Mouse (Mus musculus) kidney, postnatal 25 days (tissue): Measurements from ENCODE around the gene Cyp2a4.
"Not testable (repeated sequence)": the region's sequence is repeated elsewhere in the genome, so short reads cannot be mapped to it uniquely, and the experiment has no call there.

Experiments
- DNase-seq, 2 experiments: peaks; one replicate each; pipeline ENCODE4 v3.0.0; 2021; ENCODE audit warnings: mixed read lengths in 2 of 2

The Cyp2a4 gene

DNA sequence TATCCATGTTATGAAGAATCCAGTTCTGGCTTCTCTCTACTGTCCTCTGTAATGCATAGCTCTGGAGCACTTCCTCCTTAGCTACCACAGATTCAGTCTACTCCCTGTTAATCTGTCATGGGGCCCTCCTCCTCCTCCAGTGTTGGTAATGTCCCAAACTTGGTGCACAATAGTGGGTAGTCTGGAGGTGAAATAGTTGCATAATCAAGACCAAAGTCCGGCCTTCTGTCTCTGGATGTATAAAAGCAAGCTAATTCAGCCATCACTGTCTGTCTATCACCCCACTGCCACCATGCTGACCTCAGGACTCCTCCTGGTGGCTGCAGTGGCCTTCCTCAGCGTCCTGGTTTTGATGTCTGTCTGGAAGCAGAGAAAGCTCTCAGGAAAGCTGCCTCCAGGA lies at the start of gene Cyp2a4:
Gene Cyp2a4 (plus strand): TSS at position 244 of the 400 bp plus-strand sequence.
- not testable (repeated sequence) for DNase-seq

DNA sequence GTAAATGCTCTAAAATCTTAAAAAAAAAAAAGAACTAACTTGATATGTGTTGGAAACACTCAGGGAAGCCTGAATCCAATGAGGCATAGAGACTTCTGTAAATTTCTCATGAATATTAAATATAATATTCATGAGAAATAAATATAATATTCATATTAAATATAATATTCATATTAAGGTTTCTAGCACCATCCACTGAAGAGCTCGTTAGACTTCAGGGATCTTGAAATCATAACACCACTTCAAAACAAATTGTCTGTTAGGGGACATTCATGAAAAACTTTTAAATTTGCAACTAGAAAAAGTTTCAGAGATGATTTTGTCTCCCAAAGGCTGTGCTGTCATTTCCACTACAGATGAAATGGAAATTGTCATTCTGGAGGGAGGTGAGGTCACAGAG lies 46.9 kb upstream of the Cyp2a4 start, which contains the start of gene Vmn1r184:
Gene Vmn1r184 (plus strand): TSS at position 301 of the 400 bp plus-strand sequence.
- DNase-seq = not testable (repeated sequence)

DNA sequence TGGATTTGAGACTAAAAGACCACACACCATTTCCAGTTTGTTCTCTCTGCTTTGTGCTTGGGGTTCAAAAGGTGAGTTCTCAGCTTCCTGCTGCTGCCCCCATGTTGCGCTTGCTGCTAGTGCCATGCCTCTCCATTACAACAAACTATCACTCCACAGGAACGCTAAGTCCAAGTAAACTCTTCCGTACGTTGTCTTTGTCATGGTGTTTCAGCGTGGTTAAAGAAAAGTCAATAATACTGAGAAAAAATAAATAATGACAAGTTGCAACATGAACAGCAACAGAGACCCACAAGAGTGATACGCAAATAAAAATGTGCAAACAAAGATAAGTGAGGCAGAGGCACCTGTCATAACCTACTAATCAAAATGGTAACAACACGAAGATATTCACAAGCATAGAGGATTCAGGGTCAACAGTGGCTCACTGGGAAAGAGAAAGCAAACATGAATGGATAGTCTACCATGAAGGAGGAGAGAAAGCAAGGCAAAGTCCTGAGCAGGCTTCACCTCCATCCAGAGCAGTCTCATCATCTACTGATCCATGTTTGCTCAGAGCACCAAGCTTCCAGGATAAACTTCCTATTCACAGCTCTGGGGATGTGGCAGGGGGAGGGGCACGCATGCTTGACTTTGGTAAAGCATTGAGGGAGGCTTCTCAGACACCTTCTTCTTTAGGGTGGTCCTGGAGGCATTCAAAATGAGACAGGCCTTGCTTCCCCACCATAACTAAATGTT lies 3.4 kb upstream of the Cyp2a4 start:
- DNase-seq = not testable (repeated sequence)

DNA sequence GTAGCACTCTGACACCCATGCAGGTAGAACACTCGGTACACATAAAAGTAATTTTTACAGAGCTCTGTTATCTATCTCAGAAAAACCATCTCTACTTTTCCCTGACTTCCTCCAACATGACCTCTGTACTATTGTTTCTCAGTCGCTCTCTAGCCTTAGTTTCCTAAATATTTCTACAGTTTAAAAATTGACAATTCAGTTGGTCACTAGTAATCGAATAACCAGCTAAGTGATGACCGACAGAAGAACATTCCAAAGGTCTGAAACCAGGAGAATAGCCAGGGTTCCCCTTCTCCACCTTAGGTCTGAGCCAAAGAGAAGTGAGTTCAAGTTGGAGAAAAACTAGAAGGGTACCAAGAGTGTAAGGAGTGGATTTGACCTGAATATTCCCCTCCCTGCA lies 4.8 kb downstream of the Cyp2a4 start:
- not testable (repeated sequence) for DNase-seq

DNA sequence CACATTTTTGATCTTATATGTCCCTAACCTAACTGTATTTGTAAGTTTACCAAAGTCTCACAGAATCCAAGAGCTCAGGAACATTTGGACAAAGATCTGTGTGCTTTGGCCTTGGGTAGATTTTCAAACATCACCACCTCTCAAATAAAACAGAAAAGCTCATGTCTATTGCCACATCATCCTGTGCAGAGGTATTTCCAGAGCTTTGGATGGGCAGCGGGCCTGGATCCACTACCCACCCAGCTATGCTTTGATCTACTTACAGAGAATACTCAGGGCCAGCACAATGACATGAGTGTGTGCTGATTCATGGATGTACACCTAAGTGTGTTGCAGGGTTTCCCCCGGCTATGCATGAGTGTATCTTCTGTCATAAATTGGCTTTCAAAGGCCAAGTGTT lies 8.2 kb downstream of the Cyp2a4 start:
- not testable (repeated sequence) for DNase-seq

DNA sequence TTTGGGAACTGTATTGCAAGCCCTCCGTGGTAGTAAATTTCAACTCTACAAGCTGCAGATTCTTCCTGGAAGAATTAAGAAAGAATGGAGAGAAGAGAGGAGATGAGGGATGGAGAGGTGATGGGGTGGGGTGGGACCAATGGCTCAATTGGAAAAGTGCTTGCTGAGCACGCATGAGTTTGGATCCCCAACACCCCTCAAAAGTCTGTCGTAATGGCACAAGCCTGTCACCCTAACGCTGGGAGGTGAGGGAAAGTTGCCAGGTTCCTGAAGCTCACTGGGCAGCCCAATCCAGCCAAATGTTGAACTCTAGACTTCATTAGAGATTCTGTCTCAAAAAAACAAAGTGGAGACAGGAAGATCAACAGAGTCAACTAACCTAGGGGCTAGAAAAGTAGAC lies 8.8 kb downstream of the Cyp2a4 start:
- DNase-seq = not testable (repeated sequence)

DNA sequence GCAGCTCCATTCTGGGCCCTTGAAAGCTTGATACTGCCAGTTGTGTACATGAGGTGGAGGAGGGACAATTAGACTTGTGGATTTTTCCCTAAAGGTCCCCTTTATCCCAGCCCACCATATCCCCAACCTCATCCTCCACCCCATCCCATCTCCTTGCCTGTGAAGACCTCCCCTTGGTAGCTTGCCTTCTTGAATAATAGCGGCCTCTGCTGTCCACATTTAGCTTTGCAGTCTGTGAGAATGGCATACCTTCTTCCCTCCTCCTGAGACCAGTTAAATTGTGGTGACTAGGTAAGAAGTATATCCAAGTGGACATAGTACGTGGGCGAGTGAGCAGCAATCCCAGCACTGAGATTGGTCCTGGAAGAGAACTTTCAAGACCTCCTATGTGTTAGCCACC lies 13.4 kb downstream of the Cyp2a4 start:
- DNase-seq = not testable (repeated sequence)

DNA sequence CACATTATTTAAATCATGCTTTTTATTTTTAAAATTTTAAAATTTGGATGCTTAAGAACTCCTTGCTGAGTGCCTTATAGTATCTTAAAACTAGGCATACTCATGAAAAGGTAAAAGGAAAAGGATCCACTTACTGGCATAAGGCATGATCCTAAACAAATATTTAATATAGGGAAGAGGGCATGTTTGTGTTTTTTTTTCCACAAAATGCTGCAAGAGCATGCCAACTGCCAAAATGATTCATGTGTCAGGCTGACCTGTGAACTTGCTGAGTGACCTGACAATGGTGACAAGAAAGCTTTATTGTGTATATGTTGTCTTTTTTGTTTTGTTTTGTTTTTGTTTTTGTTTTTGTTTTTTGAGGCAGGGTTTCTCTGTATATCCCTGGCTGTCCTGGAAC lies 43.2 kb downstream of the Cyp2a4 start:
- DNase-seq = not testable (repeated sequence)

DNA sequence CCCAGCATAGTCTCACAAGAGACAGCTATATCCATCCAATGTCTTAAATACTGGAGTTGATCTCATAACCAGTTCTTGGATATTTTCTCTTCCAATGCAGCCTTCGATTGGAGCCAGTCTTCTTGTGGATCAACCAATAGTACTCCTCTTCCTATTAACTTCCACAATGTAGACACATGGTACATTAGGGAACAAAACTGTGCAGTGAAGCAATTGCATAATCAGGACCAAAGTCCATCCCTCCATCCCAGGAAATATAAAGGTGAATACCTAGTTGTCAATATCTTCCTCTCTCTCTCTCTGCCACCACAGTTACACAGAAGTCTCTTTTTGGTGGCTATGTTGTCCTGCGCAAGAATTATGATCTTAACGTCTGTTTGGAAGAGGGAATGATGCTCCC lies 45.3 kb downstream of the Cyp2a4 start:
- DNase-seq = not testable (repeated sequence)

DNA sequence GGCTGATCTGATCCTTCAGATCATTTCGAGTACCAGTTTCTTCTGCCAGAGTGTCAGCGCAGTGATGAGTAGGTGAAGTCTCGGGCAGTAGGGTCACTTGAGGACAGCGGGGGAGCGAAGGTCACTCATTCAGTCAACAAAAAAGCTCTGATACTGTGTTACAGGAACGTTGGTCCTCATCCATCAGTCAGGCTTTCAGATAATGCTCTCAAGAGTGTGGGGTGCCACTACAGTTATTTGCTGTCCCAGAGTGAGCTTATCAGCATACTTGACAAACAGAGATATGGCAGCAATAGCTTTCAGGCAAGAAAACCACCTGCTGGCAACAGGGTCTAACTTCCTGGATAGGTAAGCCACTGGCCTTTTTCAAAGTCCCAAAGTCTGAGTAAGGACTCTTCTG lies 49.8 kb downstream of the Cyp2a4 start:
- not testable (repeated sequence) for DNase-seq
